Mouse (Mus musculus) cortical plate, adult 2 months (tissue): ENCODE results near the gene St5.

Experiments used
- CTCF ChIP-seq: fragments of 200-500 bp; IDR thresholded peaks from 2 replicates; pipeline ENCODE4 v1.5.1; 2011; ENCODE audit warnings: mild to moderate bottlenecking, control low read depth, low read length; ENCODE audit not compliant: insufficient read depth; ENCODE audit errors: extremely low read depth
- POLR2A ChIP-seq: fragments of 200-500 bp; IDR thresholded peaks from 2 replicates; pipeline ENCODE4 v1.6.1; 2011; ENCODE audit warnings: mild to moderate bottlenecking, low read length, control low read depth; ENCODE audit not compliant: insufficient read depth; ENCODE audit errors: extremely low read depth

GRCm38 (mm10) chr7:109694576-109695338, 8.6 kb downstream of the St5 start:
- TF ChIP-seq CTCF, result no peak
- TF ChIP-seq POLR2A, result no peak
